Mouse (Mus musculus) midbrain, embryonic 16.5 days (tissue): ENCODE results near the gene Srebf2. TPM values are rescaled to one million over a fixed set of nuclear protein-coding genes. Genes with fewer than 3 reads are reported as not detected.

Experiments used
- ATAC-seq: fragments of 200-750 bp; cut with Nextera tagmentation; 2 replicates; pipeline ENCODE4 v1.8.0; 2017; ENCODE audit warnings: moderate TSS enrichment
- H3K27ac ChIP-seq: fragments of 300-500 bp; sonication (generic); 2 replicates; pipeline ENCODE4 v1.5.1; 2014; ENCODE audit warnings: mild to moderate bottlenecking, low read length, mixed read lengths
- H3K27me3 ChIP-seq: fragments of 300-500 bp; sonication (generic); 2 replicates; pipeline ENCODE4 v1.6.1; 2014; ENCODE audit warnings: low read depth, low read length, mixed read lengths; ENCODE audit not compliant: control insufficient read depth, insufficient read depth
- H3K36me3 ChIP-seq: fragments of 300-500 bp; sonication (generic); 2 replicates; pipeline ENCODE4 v1.6.1; 2014; ENCODE audit warnings: mild to moderate bottlenecking, low read length, moderate library complexity, mixed read lengths; ENCODE audit not compliant: control insufficient read depth, insufficient read depth
- H3K4me1 ChIP-seq: fragments of 300-500 bp; sonication (generic); 2 replicates; pipeline ENCODE4 v1.6.1; 2014; ENCODE audit warnings: mild to moderate bottlenecking, low read length, mixed read lengths; ENCODE audit not compliant: control insufficient read depth, insufficient read depth
- H3K4me2 ChIP-seq: fragments of 300-500 bp; sonication (generic); 2 replicates; pipeline ENCODE4 v1.6.1; 2014; ENCODE audit warnings: mild to moderate bottlenecking, low read length, mixed read lengths
- H3K4me3 ChIP-seq: fragments of 300-500 bp; sonication (generic); 2 replicates; pipeline ENCODE4 v1.5.1; 2014; ENCODE audit warnings: low read depth, mild to moderate bottlenecking, low read length, moderate library complexity, mixed read lengths
- H3K9ac ChIP-seq: fragments of 300-500 bp; sonication (generic); 2 replicates; pipeline ENCODE4 v1.6.1; 2014; ENCODE audit warnings: low read depth, low read length, mixed read lengths
- H3K9me3 ChIP-seq: fragments of 300-500 bp; sonication (generic); replicated peaks from 2 replicates; pipeline ENCODE4 v1.6.1; 2014; ENCODE audit warnings: mild to moderate bottlenecking, low read length, mixed read lengths; ENCODE audit not compliant: control insufficient read depth, poor library complexity, severe bottlenecking
- WGBS: fragments of 180-500 bp; shearing (Covaris S2); extraction: QIAGEN DNeasy Blood & Tissue Kit; methylation state at CpG from one replicate; pipeline ENCODE4 v1.1.7; 2014; 5-methylcytosine and 5-hydroxymethylcytosine counted together
- polyA plus RNA-seq: library from polyadenylated mRNA; unstranded; fragments of >200 nt; fragmentation: Nextera tagmentation; extraction: Ambion mirVana; gene quantifications from 2 replicates; pipeline ENCODE4 v1.2.1, GENCODE M21; 2015

Srebf2 gene
- polyA plus RNA-seq, 1 experiment from 2014 or later: 194 TPM

DNA sequence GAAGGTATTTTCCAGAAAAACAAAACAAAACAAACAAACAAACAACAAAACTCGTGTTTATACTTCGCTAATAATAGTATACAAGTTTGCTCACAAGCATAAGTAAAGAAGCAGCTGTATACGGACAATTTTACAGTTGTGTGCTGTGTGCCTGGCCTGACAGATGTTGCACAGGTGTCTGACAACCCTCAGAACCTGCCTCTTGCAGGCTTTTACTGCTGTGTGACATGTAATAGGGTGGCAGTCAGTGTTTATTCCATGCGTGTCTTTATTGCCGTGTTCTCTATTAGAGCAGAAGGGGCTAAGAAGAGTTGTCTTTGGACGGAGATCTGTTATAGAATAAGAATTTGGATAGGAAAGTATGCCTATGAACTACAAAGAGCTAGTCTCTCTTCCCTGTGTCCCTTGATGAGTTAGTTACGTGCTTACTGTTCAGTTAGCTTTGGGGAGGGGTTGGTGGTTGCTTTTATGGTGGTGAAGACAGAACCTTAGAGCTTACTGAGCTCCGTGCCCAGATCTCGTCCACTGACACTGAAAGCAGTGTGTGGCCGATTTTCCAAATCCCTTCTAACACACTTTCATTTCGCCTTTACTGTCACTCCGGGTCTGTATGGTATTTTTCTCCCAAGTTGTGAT lies 15.1 kb downstream of the Srebf2 start:
- 89% methylated on average over 12 of the region's 12 CpGs for WGBS
- Histone ChIP-seq H3K27ac (no peak overlapping the region), H3K27me3 (no peaks in the 10 kb centered on the region), H3K4me1 (peaks cover 29% of the 10 kb centered on the region), H3K4me2 (no peak overlapping the region), H3K9me3 (no peaks in the 10 kb centered on the region), H3K4me3 (no peak overlapping the region), H3K9ac (no peak overlapping the region), H3K36me3 (no peaks in the 10 kb centered on the region)
- ATAC-seq: no peak

- Histone ChIP-seq H3K9ac (no peak overlapping the region), H3K4me3 (no peak overlapping the region), H3K9me3 (no peaks in the 10 kb centered on the region), H3K4me1 (peaks cover 32% of the 10 kb centered on the region), H3K27me3 (no peaks in the 10 kb centered on the region), H3K36me3 (no peaks in the 10 kb centered on the region), H3K27ac (no peak overlapping the region), H3K4me2 (no peak overlapping the region)
- 83% methylated on average over 10 of the region's 10 CpGs for WGBS
- ATAC-seq: no peak
These were observed 16.5 kb downstream of the Srebf2 start for GRCm38 (mm10) chr15:82163356-82164060.

GRCm38 (mm10) chr15:82164061-82164399 lies 17.0 kb downstream of the Srebf2 start:
- 51% methylated on average over 4 of the region's 4 CpGs for WGBS
- Histone ChIP-seq H3K27me3 (no peaks in the 10 kb centered on the region), H3K9me3 (no peaks in the 10 kb centered on the region), H3K27ac (no peak overlapping the region), H3K4me3 (no peak overlapping the region), H3K9ac (no peak overlapping the region), H3K4me1 (peaks cover 29% of the 10 kb centered on the region), H3K36me3 (no peaks in the 10 kb centered on the region), H3K4me2 (no peak overlapping the region)
- ATAC-seq: no peak

- no peaks in the 10 kb centered on the region for H3K9me3 ChIP-seq
- peaks cover 29% of the 10 kb centered on the region for H3K4me1 ChIP-seq
- H3K27me3 ChIP-seq: no peaks in the 10 kb centered on the region
- H3K4me2 ChIP-seq: no peak overlapping the region
- 86% methylated on average over 7 of the region's 7 CpGs for WGBS
- H3K4me3 ChIP-seq: no peak overlapping the region
- H3K27ac ChIP-seq: no peak overlapping the region
- ATAC-seq: no peak
- no peak overlapping the region for H3K9ac ChIP-seq
- no peaks in the 10 kb centered on the region for H3K36me3 ChIP-seq
These were observed 17.5 kb downstream of the Srebf2 start for GRCm38 (mm10) chr15:82164496-82164895.

DNA sequence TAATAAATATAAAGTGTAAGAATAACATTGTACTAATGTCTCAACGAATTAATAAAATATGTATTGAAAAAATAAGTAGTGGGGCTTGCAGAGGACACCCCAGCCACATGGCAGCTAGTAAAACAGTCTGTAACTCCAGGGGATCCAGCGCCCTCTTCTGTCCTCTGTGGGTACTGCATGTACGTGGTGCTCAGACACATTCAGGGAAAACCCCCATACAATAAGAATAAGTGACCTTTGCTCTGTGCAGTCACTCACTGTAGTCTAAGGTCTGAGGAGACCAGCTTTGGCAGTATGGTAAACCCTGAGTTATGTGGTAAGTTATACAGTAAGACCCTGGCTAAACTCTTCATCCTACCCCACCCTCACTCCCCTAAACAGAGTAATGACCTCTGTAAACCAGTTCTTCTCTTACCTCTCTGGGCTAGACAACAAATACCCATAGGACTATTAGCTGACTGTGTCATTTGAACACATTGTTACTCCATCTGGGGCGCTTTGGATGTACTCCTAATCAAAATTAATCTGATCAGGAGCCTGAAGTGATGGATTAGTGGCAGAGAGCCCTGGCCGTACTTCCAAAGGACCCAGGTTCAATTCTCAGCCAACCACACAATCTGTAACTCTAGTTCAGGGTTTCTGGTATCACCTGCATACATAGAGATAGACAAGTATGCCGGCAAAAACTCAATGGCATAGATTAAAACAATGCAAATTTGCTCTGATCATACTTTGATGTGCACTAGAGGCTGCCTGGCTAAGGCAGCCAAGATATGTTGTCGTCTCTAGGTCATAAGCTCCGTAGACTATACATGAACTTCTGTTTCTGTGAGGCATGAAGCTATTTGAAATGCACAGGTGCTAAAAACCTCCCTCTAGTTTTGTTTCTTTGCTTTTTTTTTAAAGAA lies 18.6 kb downstream of the Srebf2 start:
- Histone ChIP-seq H3K4me1 (peaks cover 26% of the 10 kb centered on the region), H3K9ac (no peak overlapping the region), H3K27me3 (no peaks in the 10 kb centered on the region), H3K4me3 (no peak overlapping the region), H3K27ac (no peak overlapping the region), H3K9me3 (no peaks in the 10 kb centered on the region), H3K4me2 (no peak overlapping the region), H3K36me3 (peaks cover 4% of the 10 kb centered on the region)
- ATAC-seq: no peak
- 55% methylated on average over 8 of the region's 8 CpGs for WGBS

- no peak overlapping the region for H3K4me2 ChIP-seq
- 0 out of 2 replicates have a peak overlapping the region, but pooled peaks have one; percentile 21 for H3K9ac ChIP-seq
- H3K4me1 ChIP-seq: peaks cover 24% of the 10 kb centered on the region
- no peak for ATAC-seq
- H3K36me3 ChIP-seq: peaks cover 13% of the 10 kb centered on the region
- no peak overlapping the region for H3K4me3 ChIP-seq
- no peaks in the 10 kb centered on the region for H3K27me3 ChIP-seq
- no peaks in the 10 kb centered on the region for H3K9me3 ChIP-seq
- H3K27ac ChIP-seq: no peak overlapping the region
- 36% methylated on average over 22 of the region's 22 CpGs for WGBS
These were observed 19.5 kb downstream of the Srebf2 start for GRCm38 (mm10) chr15:82166240-82167100.

DNA sequence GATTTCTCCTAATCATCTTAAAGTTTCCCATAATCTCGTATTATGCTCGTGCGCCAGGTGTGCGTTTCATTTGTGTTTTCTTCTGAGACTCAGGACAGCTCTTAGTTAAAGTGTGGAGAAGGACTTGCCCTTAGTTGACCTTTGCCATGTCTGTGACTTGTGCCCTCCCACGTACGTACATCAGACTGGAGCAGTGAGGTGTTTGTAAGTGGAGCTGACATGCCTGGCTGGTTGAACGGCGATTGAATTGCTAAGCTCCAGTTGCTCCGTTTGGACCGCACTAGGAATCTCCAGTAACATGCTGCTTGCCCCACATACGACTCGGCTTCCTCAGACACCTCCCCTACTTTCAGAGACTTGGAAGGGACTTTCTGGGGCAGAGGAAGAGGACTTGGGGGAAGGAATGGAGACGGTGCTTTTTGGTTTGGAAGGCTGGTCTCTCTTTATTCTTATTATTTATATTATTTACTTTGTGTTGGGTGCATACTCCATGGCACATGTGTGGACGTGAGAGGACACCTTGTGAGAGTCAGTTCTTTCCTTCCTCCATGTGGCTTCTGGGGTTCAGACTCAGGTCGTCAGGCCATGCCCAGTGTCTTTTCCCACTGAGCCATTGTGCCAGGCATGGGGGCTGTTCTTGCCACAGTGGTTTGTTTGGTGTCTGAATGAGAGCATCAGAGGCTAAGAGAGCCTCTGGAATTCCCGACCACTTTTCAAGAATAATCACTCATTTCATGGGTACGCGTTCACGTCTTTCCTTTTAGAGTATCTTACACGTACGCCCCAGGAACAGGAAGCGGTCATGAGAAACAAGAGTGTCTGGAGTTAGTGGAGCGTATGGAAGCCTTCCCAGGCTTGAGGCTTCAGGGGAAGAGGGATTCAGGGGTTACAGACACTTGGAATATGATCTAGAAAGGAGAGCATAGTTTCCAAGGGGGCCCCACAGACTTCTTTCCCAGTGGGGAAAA lies 20.5 kb downstream of the Srebf2 start:
- WGBS: 53% methylated on average over 23 of the region's 23 CpGs

GRCm38 (mm10) chr15:82169671-82170070 lies 22.7 kb downstream of the Srebf2 start:
- Histone ChIP-seq H3K36me3 (peaks cover 21% of the 10 kb centered on the region), H3K4me3 (no peak overlapping the region), H3K9ac (no peak overlapping the region), H3K4me2 (no peak overlapping the region), H3K27me3 (no peaks in the 10 kb centered on the region), H3K4me1 (peaks cover 19% of the 10 kb centered on the region), H3K27ac (no peak overlapping the region), H3K9me3 (no peaks in the 10 kb centered on the region)
- ATAC-seq: no peak
- WGBS: 83% methylated on average over 5 of the region's 5 CpGs

More for the DNA sequence above, 20.5 kb downstream of the Srebf2 start:
- Histone ChIP-seq H3K4me3 (no peak overlapping the region), H3K27ac (no peak overlapping the region), H3K36me3 (peaks cover 13% of the 10 kb centered on the region), H3K4me2 (no peak overlapping the region), H3K4me1 (peaks cover 24% of the 10 kb centered on the region), H3K9ac (0 out of 2 replicates have a peak overlapping the region, but pooled peaks have one; percentile 21), H3K27me3 (no peaks in the 10 kb centered on the region), H3K9me3 (no peaks in the 10 kb centered on the region)
- ATAC-seq: no peak
